Mouse (Mus musculus): ENCODE measurements around the gene Exoc3l2.

DNA sequence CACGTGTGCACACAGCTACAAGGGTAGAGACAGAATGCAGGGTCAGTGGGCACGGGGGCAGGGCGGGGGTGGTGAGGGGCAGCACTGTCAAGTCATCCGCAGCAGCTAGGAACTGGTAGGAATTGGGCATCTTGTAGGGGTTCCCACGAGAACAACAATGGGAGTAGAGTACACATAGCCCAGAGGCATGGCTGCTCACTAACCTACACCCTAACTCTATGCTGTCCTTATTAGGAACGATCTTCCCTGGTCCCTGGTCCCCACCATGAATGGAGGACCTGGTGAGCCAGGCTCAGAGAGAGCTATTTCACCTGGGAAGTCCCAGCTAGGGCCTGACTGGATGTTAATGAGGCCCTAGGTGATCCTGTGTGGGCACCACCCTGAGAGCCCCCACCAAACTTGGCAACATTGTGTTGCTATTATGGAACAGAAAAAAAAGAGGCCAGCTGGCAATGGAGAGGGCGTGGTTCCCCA, 78.6 kb downstream of the Exoc3l2 start:
- no peak for TF ChIP-seq CTCF (IDR thresholded peaks at IDR 0.05; ENCODE audit: low read depth)
- TF ChIP-seq EP300 (optimal IDR thresholded peaks at IDR 0.05), result no peak
